Mouse (Mus musculus): Measurements from ENCODE around the gene Ecm1.

GRCm38 (mm10) chr3:95687168-95687523, 52.2 kb downstream of the Ecm1 start:
- no peak for TF ChIP-seq CTCF (IDR thresholded peaks at IDR 0.05; ENCODE audit: extremely low read depth, insufficient read length, insufficient replicate concordance, low read depth, low read length)
- TF ChIP-seq POLR2A (IDR thresholded peaks at IDR 0.05; ENCODE audit: low read depth, low read length): no peak
